Mouse (Mus musculus) heart, embryonic 11.5 days (tissue): ENCODE data around the gene Slc17a5. TPM values are rescaled to one million over a fixed set of nuclear protein-coding genes. Genes with fewer than 3 reads are reported as not detected.

Source experiments
- ATAC-seq: fragments of 200-750 bp; cut with Nextera tagmentation; replicated peaks from 2 replicates; pipeline ENCODE4 v1.8.0; 2017; ENCODE audit warnings: moderate library complexity; ENCODE audit not compliant: insufficient number of reproducible peaks, low FRiP score, low TSS enrichment
- H3K27ac ChIP-seq: fragments of 300-500 bp; sonication (generic); 2 replicates; pipeline ENCODE4 v1.5.1; 2014; ENCODE audit warnings: mild to moderate bottlenecking, low read depth, low read length
- H3K27me3 ChIP-seq: fragments of 300-500 bp; sonication (generic); 2 replicates; pipeline ENCODE4 v1.6.1; 2014; ENCODE audit warnings: mild to moderate bottlenecking, low read length, mixed read lengths; ENCODE audit not compliant: control insufficient read depth, insufficient read depth
- H3K36me3 ChIP-seq: fragments of 300-500 bp; sonication (generic); 2 replicates; pipeline ENCODE4 v1.6.1; 2014; ENCODE audit warnings: mild to moderate bottlenecking, low read length, moderate library complexity, mixed read lengths; ENCODE audit not compliant: control insufficient read depth, insufficient read depth
- H3K4me1 ChIP-seq: fragments of 300-500 bp; sonication (generic); 2 replicates; pipeline ENCODE4 v1.6.1; 2014; ENCODE audit warnings: low read length; ENCODE audit not compliant: control insufficient read depth, insufficient read depth
- H3K4me2 ChIP-seq: fragments of 300-500 bp; sonication (generic); 2 replicates; pipeline ENCODE4 v1.6.1; 2014; ENCODE audit warnings: mild to moderate bottlenecking, moderate library complexity
- H3K4me3 ChIP-seq: fragments of 300-500 bp; sonication (generic); 2 replicates; pipeline ENCODE4 v1.5.1; 2014; ENCODE audit warnings: low read depth, low read length
- H3K9ac ChIP-seq: fragments of 300-500 bp; sonication (generic); 2 replicates; pipeline ENCODE4 v1.6.1; 2014; ENCODE audit warnings: mild to moderate bottlenecking, low read depth, low read length, moderate library complexity
- H3K9me3 ChIP-seq: fragments of 300-500 bp; sonication (generic); replicated peaks from 2 replicates; pipeline ENCODE4 v1.6.1; 2016; ENCODE audit warnings: low read length; ENCODE audit not compliant: control insufficient read depth
- WGBS: fragments of 180-500 bp; shearing (Covaris S2); extraction: QIAGEN DNeasy Blood & Tissue Kit; methylation state at CpG from one replicate; pipeline ENCODE4 v1.1.7; 2014; ENCODE audit not compliant: insufficient replicate concordance; 5-methylcytosine and 5-hydroxymethylcytosine counted together
- polyA plus RNA-seq: library from polyadenylated mRNA; unstranded; fragments of >200 nt; fragmentation: Nextera tagmentation; extraction: Ambion mirVana; gene quantifications from 2 replicates; pipeline ENCODE4 v1.2.1, GENCODE M21; 2014

Gene Slc17a5
- polyA plus RNA-seq, 1 experiment from 2014 or later = 7.4 TPM

DNA sequence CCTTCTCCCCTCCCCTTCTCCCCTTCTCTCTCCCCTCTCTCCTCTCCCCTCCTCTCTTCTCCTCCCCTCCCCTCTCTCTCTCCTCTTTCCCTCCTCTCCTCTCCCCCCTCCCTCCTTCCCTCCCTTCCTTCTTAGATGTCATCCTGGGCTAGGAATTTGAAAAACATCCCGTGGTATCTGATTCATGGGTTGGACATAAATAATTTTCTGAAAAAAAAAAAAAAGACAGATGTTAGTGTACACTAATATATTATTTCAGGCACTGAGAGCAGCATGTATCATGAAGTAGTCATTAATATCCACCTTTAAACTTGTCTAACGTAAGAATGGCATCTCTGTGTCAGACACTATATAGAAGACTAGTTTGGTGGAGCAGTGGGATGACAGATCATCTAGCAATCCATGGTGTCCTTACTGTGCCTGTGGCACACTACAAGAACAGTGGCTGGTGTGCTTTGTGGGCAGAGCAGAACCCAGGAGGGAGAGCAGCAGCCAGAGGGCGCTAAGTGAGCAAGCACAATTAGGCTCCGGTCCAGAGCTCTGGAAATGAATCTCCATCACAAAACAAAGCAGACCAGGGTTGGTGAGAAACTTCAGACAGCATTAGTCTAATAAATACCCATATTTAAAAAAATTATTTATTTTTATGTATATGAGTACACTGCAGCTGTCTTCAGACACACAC, 13.3 kb upstream of the Slc17a5 start:
- Histone ChIP-seq H3K9me3 (no peaks in the 10 kb centered on the region), H3K27me3 (no peaks in the 10 kb centered on the region), H3K36me3 (no peaks in the 10 kb centered on the region), H3K4me3 (no peak overlapping the region), H3K4me1 (no peaks in the 10 kb centered on the region), H3K4me2 (no peak overlapping the region), H3K9ac (no peak overlapping the region), H3K27ac (no peak overlapping the region)
- 57% methylated on average over 4 of the region's 4 CpGs for WGBS
- no peak for ATAC-seq

DNA sequence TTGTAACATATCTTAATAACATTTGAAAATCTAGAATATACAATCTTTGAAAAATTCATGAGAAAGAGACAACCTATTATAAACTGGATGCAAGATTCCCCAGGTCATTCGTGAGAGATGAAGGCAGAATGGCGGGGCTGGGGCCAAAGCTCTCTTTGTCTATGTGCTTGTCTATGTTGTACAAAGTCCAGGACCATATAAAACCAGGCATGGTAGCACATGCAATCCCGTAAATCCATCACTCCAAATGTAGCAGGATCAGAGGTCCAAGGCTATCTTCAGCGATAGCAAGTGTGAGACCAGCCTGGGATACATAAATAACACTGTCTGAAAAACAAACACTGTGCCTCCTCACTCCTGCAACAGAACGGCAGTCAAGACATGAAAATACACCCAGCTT, 12.1 kb upstream of the Slc17a5 start:
- Histone ChIP-seq H3K9me3 (no peaks in the 10 kb centered on the region), H3K36me3 (no peaks in the 10 kb centered on the region), H3K4me2 (no peak overlapping the region), H3K27me3 (no peaks in the 10 kb centered on the region), H3K27ac (no peak overlapping the region), H3K9ac (no peak overlapping the region), H3K4me3 (no peak overlapping the region), H3K4me1 (no peaks in the 10 kb centered on the region)
- no peak for ATAC-seq
- 72% methylated on average over 5 of the region's 5 CpGs for WGBS

- no peaks in the 10 kb centered on the region for H3K9me3 ChIP-seq
- no peak for ATAC-seq
- no peak overlapping the region for H3K4me2 ChIP-seq
- no peaks in the 10 kb centered on the region for H3K36me3 ChIP-seq
- H3K4me1 ChIP-seq = no peaks in the 10 kb centered on the region
- H3K27ac ChIP-seq = no peak overlapping the region
- no peaks in the 10 kb centered on the region for H3K27me3 ChIP-seq
- no peak overlapping the region for H3K9ac ChIP-seq
- no peak overlapping the region for H3K4me3 ChIP-seq
- WGBS = 2% methylated on average over 5 of the region's 5 CpGs
Measured at GRCm38 (mm10) chr9:78596834-78597233, 9.0 kb upstream of the Slc17a5 start.

DNA sequence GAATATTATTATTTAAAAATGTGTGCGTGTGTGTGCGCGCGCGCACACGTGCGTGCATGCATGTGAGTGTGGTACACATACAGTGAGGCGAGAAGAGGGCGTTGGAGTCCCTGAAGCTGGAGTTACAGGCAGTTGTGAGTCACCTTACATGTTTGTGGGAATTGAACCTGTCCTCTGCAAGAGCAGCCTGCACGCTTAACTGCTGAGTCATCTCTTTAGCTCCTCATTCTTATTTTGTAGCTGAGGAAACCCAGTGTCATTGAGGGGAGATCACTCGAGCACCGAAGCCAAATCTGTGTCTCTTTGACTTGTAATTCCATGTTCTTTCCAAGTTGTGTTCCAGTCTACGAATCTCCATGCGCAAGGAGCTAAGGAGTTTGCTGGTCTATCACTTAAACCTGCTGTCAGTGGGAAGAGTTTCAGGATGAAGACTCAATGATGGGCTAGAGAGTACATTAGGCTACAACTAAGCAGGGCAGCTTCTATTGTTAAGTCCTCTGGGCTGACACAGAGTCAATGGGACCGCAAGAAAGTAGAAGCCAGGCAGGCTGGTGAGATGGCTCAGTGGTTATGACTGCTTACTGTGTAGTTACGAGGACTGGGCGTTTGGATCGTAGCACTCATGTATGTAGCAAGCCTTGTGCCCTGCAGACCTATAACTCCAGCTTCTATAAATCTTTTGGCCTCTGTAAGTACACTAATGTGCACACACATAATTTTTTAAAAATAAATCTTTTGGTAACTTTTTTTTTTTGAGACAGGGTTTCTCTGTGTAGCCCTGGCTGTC, 8.1 kb upstream of the Slc17a5 start:
- Histone ChIP-seq H3K4me1 (no peaks in the 10 kb centered on the region), H3K27me3 (no peaks in the 10 kb centered on the region), H3K36me3 (no peaks in the 10 kb centered on the region), H3K9ac (no peak overlapping the region), H3K9me3 (no peaks in the 10 kb centered on the region), H3K4me2 (no peak overlapping the region), H3K4me3 (no peak overlapping the region), H3K27ac (no peak overlapping the region)
- 85% methylated on average over 18 of the region's 18 CpGs for WGBS
- no peak for ATAC-seq

- Histone ChIP-seq H3K27ac (no peak overlapping the region), H3K4me1 (no peaks in the 10 kb centered on the region), H3K36me3 (no peaks in the 10 kb centered on the region), H3K27me3 (no peaks in the 10 kb centered on the region), H3K9me3 (no peaks in the 10 kb centered on the region), H3K4me3 (no peak overlapping the region), H3K4me2 (no peak overlapping the region), H3K9ac (no peak overlapping the region)
- no peak for ATAC-seq
- 76% methylated on average over 3 of the region's 3 CpGs for WGBS
Measured at GRCm38 (mm10) chr9:78595257-78595656, 7.4 kb upstream of the Slc17a5 start.

DNA sequence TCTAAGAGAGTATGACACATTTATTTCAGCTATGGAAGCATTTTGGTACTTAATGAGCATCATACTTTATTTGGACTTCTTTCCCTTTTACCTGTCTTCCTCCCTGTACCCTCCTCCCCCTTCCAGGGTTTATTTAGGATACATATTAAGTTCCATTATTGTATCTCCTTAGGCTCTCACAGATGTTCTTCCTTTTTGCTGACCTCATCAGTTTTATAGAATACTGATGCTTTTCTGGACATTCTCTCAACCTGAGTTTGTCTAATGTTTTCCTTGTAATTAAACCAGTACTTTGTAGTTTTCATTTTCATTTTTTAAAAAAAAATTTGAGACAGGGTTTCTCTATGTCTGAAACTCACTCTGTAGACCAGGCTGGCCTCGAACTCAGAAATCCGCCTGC, 2.6 kb upstream of the Slc17a5 start:
- Histone ChIP-seq H3K27ac (no peak overlapping the region), H3K9ac (no peak overlapping the region), H3K4me1 (no peaks in the 10 kb centered on the region), H3K4me2 (no peak overlapping the region), H3K9me3 (no peaks in the 10 kb centered on the region), H3K36me3 (no peaks in the 10 kb centered on the region), H3K4me3 (no peak overlapping the region), H3K27me3 (no peaks in the 10 kb centered on the region)
- ATAC-seq = no peak
- WGBS = 85% methylated on average over 2 of the region's 2 CpGs

GRCm38 (mm10) chr9:78588411-78589033, 681 bp upstream of the Slc17a5 start:
- peak overlapping the region; percentile 76 for H3K4me3 ChIP-seq
- no peaks in the 10 kb centered on the region for H3K27me3 ChIP-seq
- H3K27ac ChIP-seq = no peak overlapping the region; the same call in 1 of the 2 replicates
- H3K9ac ChIP-seq = no peak overlapping the region
- H3K9me3 ChIP-seq = no peaks in the 10 kb centered on the region
- H3K4me2 ChIP-seq = peak overlapping the region; percentile 76
- no peaks in the 10 kb centered on the region for H3K4me1 ChIP-seq
- 76% methylated on average over 10 of the region's 10 CpGs for WGBS
- ATAC-seq = 0 out of 2 replicates have a peak, but pooled peaks have one; percentile 29
- H3K36me3 ChIP-seq = no peaks in the 10 kb centered on the region

- Histone ChIP-seq H3K9ac (peak overlapping the region; percentile 77), H3K36me3 (no peaks in the 10 kb centered on the region), H3K9me3 (no peaks in the 10 kb centered on the region), H3K27ac (peak overlapping the region; percentile 29; the same call in 1 of the 2 replicates), H3K4me2 (peak overlapping the region; percentile 76), H3K27me3 (no peaks in the 10 kb centered on the region), H3K4me3 (peak overlapping the region; percentile 76), H3K4me1 (no peaks in the 10 kb centered on the region)
- peak; percentile 44; the same call in 1 of the 2 replicates for ATAC-seq
- WGBS = 1% methylated on average over 31 of the region's 31 CpGs
Measured at GRCm38 (mm10) chr9:78587218-78587883, 490 bp downstream of the Slc17a5 start.
